Mouse (Mus musculus) forebrain, embryonic 12.5 days (tissue): ENCODE measurements around the gene Mlxipl. TPM values are rescaled to one million over a fixed set of nuclear protein-coding genes. Genes with fewer than 3 reads are reported as not detected.
A peak's percentile ranks its signal among the peaks of the same experiment; 100 is the strongest.

Experiments
- ATAC-seq: fragments of 200-750 bp; cut with Nextera tagmentation; 2 replicates; pipeline ENCODE4 v1.8.0; 2017; ENCODE audit warnings: moderate TSS enrichment; ENCODE audit not compliant: low FRiP score
- H3K27ac ChIP-seq: fragments of 300-500 bp; sonication (generic); 2 replicates; pipeline ENCODE4 v1.5.1; 2016; ENCODE audit warnings: mild to moderate bottlenecking
- H3K27me3 ChIP-seq: fragments of 300-500 bp; sonication (generic); 2 replicates; pipeline ENCODE4 v1.6.1; 2016; ENCODE audit warnings: mild to moderate bottlenecking
- H3K36me3 ChIP-seq: fragments of 300-500 bp; sonication (generic); replicated peaks from 2 replicates; pipeline ENCODE4 v1.6.1; 2016; ENCODE audit warnings: mild to moderate bottlenecking
- H3K4me1 ChIP-seq: fragments of 300-500 bp; sonication (generic); 2 replicates; pipeline ENCODE4 v1.6.1; 2016
- H3K4me2 ChIP-seq: fragments of 300-500 bp; sonication (generic); 2 replicates; pipeline ENCODE4 v1.6.1; 2016; ENCODE audit warnings: mild to moderate bottlenecking, moderate library complexity
- H3K4me3 ChIP-seq: fragments of 300-500 bp; sonication (generic); replicated peaks from 2 replicates; pipeline ENCODE4 v1.5.1; 2016; ENCODE audit warnings: mild to moderate bottlenecking
- H3K9ac ChIP-seq: fragments of 300-500 bp; sonication (generic); 2 replicates; pipeline ENCODE4 v1.6.1; 2016; ENCODE audit warnings: mild to moderate bottlenecking
- H3K9me3 ChIP-seq: fragments of 300-500 bp; sonication (generic); 2 replicates; pipeline ENCODE4 v1.6.1; 2016
- WGBS: fragments of 180-500 bp; shearing (Covaris S2); methylation state at CpG from one replicate; pipeline ENCODE4 v1.1.7; 2016; 5-methylcytosine and 5-hydroxymethylcytosine counted together
- polyA plus RNA-seq: library from polyadenylated mRNA; unstranded; fragments of >200 nt; fragmentation: Nextera tagmentation; extraction: Ambion mirVana; gene quantifications from 2 replicates; pipeline ENCODE4 v1.2.1, GENCODE M21; 2016

Gene Mlxipl
- polyA plus RNA-seq, 1 experiment from 2014 or later, result 2.7 TPM

DNA sequence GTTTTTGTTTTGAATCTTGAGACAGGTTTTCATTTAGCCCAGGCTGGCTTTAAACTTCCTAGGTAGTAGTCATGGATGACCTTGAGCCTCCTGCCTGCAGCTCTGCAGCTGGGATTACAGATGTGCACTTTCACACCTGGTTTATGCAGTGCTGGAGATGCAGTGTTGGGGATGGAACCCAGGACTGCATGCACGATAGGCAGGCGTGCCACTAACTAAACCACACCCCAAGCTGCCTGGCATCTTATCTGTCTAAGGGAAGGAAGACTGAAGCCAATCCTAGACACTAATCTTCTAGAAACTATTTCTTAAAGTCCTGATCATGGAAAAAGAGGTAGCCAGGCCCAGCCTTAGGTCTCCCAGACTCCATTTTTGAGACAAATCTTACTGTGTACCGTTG is 19.2 kb upstream of the Mlxipl start:
- Histone ChIP-seq H3K4me1 (peaks cover 24% of the 10 kb centered on the region), H3K9ac (no peak overlapping the region), H3K36me3 (peaks cover 51% of the 10 kb centered on the region), H3K4me3 (no peak overlapping the region), H3K27ac (no peak overlapping the region), H3K4me2 (no peak overlapping the region), H3K9me3 (0 out of 2 replicates have a peak, but pooled peaks cover 2% of the 10 kb centered on the region), H3K27me3 (no peaks in the 10 kb centered on the region)
- no peak for ATAC-seq
- WGBS, result 96% methylated on average over 3 of the region's 3 CpGs

DNA sequence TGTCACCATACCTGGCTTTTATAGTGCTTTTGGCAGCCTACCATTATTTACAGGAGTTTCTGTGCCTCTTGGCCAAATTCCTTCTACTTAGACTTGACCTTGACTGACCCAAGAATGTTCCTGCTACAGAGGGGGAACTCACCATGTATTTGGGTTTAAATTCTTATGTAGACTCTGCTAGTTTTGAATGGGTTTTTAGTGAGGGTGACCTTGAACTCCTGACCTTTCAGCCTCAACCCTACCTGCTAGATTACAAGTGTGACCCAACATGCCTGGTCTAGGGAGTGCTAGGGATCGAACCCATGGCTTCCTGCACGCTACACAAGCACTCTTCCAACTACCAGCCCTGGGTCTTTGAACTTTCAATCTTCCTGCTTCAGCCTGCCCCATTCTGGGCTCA is 17.6 kb upstream of the Mlxipl start:
- Histone ChIP-seq H3K4me1 (peaks cover 25% of the 10 kb centered on the region), H3K36me3 (peaks cover 46% of the 10 kb centered on the region), H3K9ac (no peak overlapping the region), H3K27me3 (no peaks in the 10 kb centered on the region), H3K4me3 (no peak overlapping the region), H3K4me2 (no peak overlapping the region), H3K27ac (no peak overlapping the region), H3K9me3 (0 out of 2 replicates have a peak, but pooled peaks cover 2% of the 10 kb centered on the region)
- 87% methylated on average over 2 of the region's 2 CpGs for WGBS
- no peak for ATAC-seq

DNA sequence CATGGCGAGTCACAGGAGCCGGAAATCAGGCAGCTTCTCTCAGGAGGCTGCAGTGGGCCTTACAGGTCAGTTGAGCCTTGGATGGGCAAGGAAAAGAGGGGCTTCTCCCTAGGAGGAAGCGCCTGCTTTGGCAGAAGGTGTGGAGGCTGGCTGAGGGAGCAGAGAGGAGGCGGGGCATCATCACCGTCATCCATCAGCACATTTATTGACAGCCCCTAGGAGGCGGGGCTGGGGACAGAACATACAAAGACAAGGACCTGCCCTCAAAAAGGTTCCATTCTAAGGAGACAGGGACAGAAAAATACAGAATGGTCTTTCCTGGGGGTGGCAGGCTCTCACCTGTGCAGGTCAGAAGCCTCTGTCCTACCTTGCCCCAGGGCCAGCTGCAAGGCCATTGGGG is 17.0 kb upstream of the Mlxipl start:
- peaks cover 41% of the 10 kb centered on the region for H3K36me3 ChIP-seq
- no peak overlapping the region for H3K4me2 ChIP-seq
- ATAC-seq, result no peak
- H3K4me3 ChIP-seq, result no peak overlapping the region
- H3K9ac ChIP-seq, result no peak overlapping the region
- no peaks in the 10 kb centered on the region for H3K27me3 ChIP-seq
- WGBS, result 81% methylated on average over 6 of the region's 6 CpGs
- H3K4me1 ChIP-seq, result peaks cover 27% of the 10 kb centered on the region
- H3K9me3 ChIP-seq, result 0 out of 2 replicates have a peak, but pooled peaks cover 2% of the 10 kb centered on the region
- H3K27ac ChIP-seq, result no peak overlapping the region

DNA sequence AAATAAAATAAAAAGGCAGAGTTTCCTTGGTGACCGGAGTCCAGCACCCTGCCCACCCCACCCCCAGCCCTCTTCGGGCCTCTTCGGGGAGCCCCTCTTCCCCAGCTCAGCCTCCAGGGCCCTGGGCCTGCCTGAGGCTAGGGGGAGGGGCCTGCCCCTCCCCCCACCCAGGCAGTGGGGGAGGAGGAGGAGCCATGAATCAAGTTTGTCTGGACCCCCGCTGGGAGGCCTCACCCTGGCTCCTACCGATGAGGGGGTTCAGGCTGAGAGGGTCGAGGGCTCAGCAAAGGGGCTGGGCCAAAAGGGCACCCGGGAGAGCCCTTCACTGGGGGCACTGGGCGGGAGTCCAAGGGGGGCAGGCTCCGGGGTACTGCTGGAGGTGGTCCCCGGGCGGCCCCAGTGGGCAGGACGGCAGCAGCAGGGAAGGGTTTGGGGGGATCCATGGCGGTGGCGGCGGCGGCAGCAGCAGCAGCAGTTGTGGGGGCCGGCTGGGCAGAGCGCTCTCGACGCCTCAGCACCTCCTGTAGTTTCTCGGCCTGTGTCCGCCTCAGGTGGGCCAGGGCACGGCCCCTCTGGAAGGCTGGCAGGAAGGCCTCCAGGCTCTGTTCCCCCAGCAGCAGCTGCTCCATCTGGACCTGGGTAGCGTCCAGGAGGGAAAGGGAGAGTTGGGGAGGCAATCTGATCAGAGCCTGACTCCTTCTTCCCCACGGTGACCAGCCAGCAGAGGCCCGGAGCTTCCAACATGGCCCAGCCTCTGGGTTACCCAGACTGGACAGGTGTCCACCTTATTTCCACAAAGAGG is 16.1 kb upstream of the Mlxipl start:
- H3K4me1 ChIP-seq, result peaks cover 27% of the 10 kb centered on the region
- no peak overlapping the region for H3K27ac ChIP-seq
- WGBS, result 23% methylated on average over 26 of the region's 26 CpGs
- no peaks in the 10 kb centered on the region for H3K27me3 ChIP-seq
- H3K9ac ChIP-seq, result peak overlapping the region; percentile 2; the same call in 1 of the 2 replicates
- 0 out of 2 replicates have a peak, but pooled peaks cover under 1% of the 10 kb centered on the region for H3K9me3 ChIP-seq
- H3K4me2 ChIP-seq, result peak overlapping the region; percentile 17; the same call in 1 of the 2 replicates
- ATAC-seq, result no peak
- peaks cover 38% of the 10 kb centered on the region for H3K36me3 ChIP-seq
- H3K4me3 ChIP-seq, result no peak overlapping the region

DNA sequence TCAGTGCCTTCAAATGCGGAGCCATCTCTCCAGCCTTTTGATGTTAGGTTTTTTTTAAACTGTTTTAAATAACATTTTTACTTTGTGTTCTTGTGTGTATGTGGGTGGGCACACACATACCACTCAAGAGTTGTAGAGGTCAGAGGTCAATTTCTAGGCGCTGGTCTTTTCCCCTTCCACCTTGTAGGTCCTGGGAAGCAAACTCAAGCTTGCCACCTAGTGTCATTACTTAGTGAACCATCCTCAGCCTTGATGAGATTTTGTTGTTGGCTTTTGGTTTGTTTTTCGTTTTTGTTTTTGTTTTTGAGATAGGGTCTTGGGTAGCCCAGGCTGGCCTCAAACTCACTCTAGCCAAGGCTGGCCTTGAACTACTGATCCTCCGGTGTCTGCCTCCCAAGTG is 14.0 kb upstream of the Mlxipl start:
- peaks cover 27% of the 10 kb centered on the region for H3K4me1 ChIP-seq
- H3K9me3 ChIP-seq, result no peaks in the 10 kb centered on the region
- no peak overlapping the region for H3K4me2 ChIP-seq
- 75% methylated on average over 4 of the region's 4 CpGs for WGBS
- H3K9ac ChIP-seq, result no peak overlapping the region
- no peak overlapping the region for H3K27ac ChIP-seq
- no peak for ATAC-seq
- H3K27me3 ChIP-seq, result no peaks in the 10 kb centered on the region
- H3K36me3 ChIP-seq, result peaks cover 38% of the 10 kb centered on the region
- H3K4me3 ChIP-seq, result no peak overlapping the region

DNA sequence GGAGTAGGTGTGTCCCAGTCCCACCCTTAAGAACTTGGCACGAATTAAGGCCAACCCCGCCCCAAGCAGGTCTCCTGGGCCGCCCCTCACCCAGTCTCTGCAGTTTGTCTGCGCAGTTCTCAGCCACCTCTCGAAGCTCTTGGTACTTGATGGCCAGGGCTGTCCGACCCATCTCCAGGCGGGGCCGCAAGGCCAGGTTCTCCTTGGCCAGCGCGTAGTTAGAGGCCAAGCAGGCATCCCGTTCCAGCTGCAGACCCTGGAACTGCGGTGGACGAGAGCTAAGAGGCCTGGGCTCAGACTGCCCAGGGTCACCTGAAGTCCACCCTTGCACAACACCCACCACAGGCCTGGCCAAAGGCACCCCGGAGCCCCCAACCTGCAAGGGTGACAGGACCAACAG is 13.3 kb upstream of the Mlxipl start:
- H3K4me3 ChIP-seq, result peak overlapping the region; percentile 97
- H3K27me3 ChIP-seq, result no peaks in the 10 kb centered on the region
- H3K36me3 ChIP-seq, result peaks cover 38% of the 10 kb centered on the region
- no peak for ATAC-seq
- no peak overlapping the region for H3K27ac ChIP-seq
- H3K4me1 ChIP-seq, result peaks cover 27% of the 10 kb centered on the region
- no peak overlapping the region for H3K9ac ChIP-seq
- WGBS, result 90% methylated on average over 14 of the region's 14 CpGs
- H3K4me2 ChIP-seq, result peak overlapping the region; percentile 63
- H3K9me3 ChIP-seq, result no peaks in the 10 kb centered on the region

DNA sequence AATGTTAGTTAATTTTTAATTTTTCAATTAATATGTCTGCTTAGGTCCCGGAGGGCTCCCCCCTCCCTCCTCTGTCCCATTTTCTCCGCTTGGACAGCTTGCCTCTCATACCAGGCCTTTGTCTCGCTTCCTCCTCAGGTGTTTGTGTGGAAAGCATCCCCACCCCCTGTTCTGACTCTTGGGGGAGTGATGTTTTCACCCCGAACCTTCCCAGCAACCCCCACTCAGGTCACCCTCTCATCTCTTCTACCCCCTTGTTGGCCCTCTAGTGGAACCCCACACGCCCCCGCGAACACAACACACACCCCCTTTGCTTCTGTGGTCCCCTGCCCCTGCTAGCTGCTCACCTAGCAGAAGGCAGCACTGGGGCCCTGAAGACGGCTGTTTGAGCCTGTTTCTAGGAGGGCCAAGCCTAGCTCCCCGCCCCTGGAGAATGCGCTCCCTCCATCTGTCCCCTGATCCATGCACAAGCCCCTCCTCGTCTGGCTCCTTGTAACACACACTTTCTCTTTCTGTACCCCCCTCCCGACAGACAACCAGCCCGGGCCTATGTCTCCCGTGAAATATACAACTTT is 12.7 kb upstream of the Mlxipl start:
- 0 out of 2 replicates have a peak, but pooled peaks cover 2% of the 10 kb centered on the region for H3K27me3 ChIP-seq
- peak overlapping the region; percentile 97 for H3K4me3 ChIP-seq
- no peaks in the 10 kb centered on the region for H3K9me3 ChIP-seq
- peak; percentile 60 for ATAC-seq
- peak overlapping the region; percentile 85 for H3K27ac ChIP-seq
- peaks cover 35% of the 10 kb centered on the region for H3K36me3 ChIP-seq
- H3K4me2 ChIP-seq, result peak overlapping the region; percentile 63
- peak overlapping the region; percentile 99 for H3K9ac ChIP-seq
- peaks cover 27% of the 10 kb centered on the region for H3K4me1 ChIP-seq
- 15% methylated on average over 14 of the region's 14 CpGs for WGBS

DNA sequence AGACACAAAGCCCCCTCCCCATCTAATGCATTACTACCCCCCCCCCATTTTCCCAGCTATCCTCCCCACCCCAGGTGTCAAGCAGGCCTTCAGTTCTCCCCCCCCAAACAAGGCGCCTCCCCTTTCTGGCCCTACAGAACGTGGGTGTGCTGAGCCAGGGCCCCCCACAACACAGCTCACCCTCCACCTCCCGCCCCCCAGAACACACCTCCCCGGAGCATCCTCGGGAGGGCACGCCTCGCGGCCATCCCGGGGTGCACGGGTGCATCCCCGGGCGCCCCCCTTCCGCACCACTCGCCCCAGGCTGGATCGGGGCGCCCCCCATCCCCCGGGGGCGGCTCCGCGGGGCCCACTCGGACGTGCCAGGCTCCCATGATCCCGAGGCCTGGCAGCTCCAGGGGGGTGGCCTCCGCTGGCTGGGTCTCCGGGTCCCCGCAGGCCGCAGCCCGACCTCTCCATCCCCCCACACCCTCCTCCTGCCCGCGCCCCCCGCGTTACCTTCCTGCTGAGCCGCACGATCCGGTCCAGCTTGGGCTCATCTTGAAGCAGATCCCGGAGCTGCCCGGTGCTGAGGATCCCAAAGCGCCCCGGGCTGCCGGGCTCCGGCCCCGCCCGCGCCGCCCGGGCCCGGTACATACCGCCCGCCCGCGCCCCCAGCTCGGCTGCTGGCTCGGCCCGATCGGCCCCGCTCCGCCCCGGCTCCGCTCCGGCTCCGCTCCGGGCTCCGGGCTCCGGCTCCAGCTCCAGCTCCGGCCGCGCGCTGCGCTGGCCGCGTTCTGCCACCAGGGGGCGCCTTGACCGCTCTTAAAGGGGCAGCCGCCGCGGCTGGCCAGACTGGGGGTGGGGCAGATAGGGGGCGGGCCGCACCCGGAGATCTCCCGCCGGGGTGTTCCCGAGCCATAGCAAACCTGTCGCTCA is 11.9 kb upstream of the Mlxipl start, which contains the start of gene Vps37d:
Vps37d (minus strand) TSS at position 703 of the 918 bp plus-strand sequence.
- ATAC-seq, result peak; percentile 88

DNA sequence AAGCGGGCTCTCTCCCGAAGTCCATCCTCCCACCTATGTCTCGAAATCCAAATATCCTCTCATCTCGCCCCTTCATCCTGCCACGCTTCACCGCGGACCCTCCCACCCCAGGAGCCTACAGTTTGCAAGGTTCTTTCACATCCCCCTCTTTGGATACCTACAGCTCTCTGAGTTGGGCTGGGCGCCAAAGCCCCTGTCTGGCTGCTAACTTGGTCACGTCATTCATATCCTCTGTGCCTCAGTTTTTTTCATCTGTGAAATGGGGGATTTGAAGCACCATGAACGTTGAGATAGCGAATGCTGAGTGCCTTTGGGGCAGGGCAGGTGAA is 11.2 kb upstream of the Mlxipl start:
- peaks cover 21% of the 10 kb centered on the region for H3K4me1 ChIP-seq
- peak overlapping the region; percentile 63 for H3K4me2 ChIP-seq
- peak overlapping the region; percentile 99 for H3K9ac ChIP-seq
- ATAC-seq, result no peak
- WGBS, result 2% methylated on average over 11 of the region's 11 CpGs
- H3K9me3 ChIP-seq, result no peaks in the 10 kb centered on the region
- 0 out of 2 replicates have a peak, but pooled peaks cover 4% of the 10 kb centered on the region for H3K27me3 ChIP-seq
- H3K4me3 ChIP-seq, result peak overlapping the region; percentile 97
- H3K36me3 ChIP-seq, result peaks cover 21% of the 10 kb centered on the region
- no peak overlapping the region for H3K27ac ChIP-seq

More for the DNA sequence above, 11.9 kb upstream of the Mlxipl start, which contains the start of gene Vps37d:
- H3K4me3 ChIP-seq, result peak within 1 kb of the TSS; percentile 97
- under 1% methylated on average over 69 of the region's 83 CpGs for WGBS
- H3K36me3 ChIP-seq, result peaks cover 27% of the 10 kb centered on the region
- H3K4me2 ChIP-seq, result peak within 1 kb of the TSS; percentile 63
- H3K27me3 ChIP-seq, result 0 out of 2 replicates have a peak, but pooled peaks cover 4% of the 10 kb centered on the region
- peak within 1 kb of the TSS; percentile 99 for H3K9ac ChIP-seq
- H3K9me3 ChIP-seq, result no peaks in the 10 kb centered on the region
- H3K27ac ChIP-seq, result peak within 1 kb of the TSS; percentile 85
- peaks cover 27% of the 10 kb centered on the region for H3K4me1 ChIP-seq

DNA sequence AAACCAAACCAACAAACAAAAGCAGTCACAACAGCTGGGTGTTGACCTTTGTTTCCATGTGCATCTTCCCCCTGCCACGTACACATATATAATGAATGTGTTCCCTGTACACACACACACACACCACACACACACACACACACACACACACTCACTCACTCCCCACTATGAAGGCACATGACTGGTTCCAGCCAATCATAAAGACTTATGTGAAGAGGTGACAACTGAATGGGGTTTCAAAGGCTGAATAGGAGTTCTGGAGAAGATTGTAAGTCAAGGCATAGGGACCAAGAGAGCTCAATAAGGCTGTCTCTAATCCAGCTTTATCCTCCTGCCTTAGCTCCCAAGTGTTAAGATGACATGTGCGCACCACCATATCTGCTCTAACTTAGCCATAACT is 10.1 kb upstream of the Mlxipl start:
- no peak overlapping the region for H3K9ac ChIP-seq
- no peak for ATAC-seq
- peaks cover 13% of the 10 kb centered on the region for H3K36me3 ChIP-seq
- no peak overlapping the region for H3K27ac ChIP-seq
- H3K4me3 ChIP-seq, result no peak overlapping the region
- no peak overlapping the region for H3K4me2 ChIP-seq
- H3K4me1 ChIP-seq, result peaks cover 11% of the 10 kb centered on the region
- H3K9me3 ChIP-seq, result no peaks in the 10 kb centered on the region
- 94% methylated on average over 2 of the region's 2 CpGs for WGBS
- H3K27me3 ChIP-seq, result peaks cover 7% of the 10 kb centered on the region; the same call in 1 of the 2 replicates

DNA sequence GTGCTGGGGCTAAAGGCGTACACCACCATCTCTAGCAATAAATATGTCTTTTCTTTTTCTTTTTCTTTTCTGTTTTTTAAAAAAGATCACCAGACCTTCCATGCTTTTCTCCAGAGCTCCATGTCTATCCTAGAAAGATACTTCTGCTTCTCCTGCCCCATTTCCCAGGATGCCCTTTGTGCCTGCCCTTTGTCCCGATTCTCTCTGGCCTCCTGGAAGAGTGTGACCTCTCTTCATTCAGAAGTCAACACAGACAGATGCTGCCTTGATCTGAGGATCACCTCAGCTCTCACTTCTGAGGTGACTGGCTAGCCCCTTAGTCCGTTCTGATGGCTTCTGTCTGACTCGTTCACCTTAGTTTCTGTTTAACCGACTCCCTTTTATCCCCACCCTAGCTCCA is 9.2 kb upstream of the Mlxipl start:
- peaks cover 4% of the 10 kb centered on the region; the same call in 1 of the 2 replicates for H3K36me3 ChIP-seq
- H3K4me3 ChIP-seq, result no peak overlapping the region
- 89% methylated on average over 5 of the region's 5 CpGs for WGBS
- ATAC-seq, result no peak
- H3K27ac ChIP-seq, result no peak overlapping the region
- H3K4me1 ChIP-seq, result peaks cover 11% of the 10 kb centered on the region
- no peak overlapping the region for H3K9ac ChIP-seq
- H3K4me2 ChIP-seq, result no peak overlapping the region
- H3K27me3 ChIP-seq, result peaks cover 11% of the 10 kb centered on the region; the same call in 1 of the 2 replicates
- H3K9me3 ChIP-seq, result no peaks in the 10 kb centered on the region

DNA sequence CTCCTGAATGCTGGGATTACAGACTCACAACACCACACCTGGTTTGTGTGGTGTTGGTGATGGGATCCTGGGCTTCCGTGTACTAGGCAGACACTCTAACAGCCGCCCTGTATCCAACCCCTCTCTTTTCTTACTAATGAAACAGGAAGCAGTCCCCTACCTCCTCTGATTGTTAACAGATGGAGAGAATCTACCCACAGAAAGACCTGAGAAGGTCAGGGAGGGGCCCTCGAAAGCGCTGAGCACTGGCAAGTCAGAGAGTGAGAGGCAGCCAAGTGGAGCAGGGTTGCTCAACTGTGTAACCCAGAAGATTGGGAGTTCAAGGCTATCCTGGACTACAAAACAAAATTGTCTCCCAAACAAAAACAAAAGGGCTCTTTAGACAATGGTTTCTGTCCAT is 2.8 kb upstream of the Mlxipl start:
- WGBS, result 71% methylated on average over 4 of the region's 4 CpGs
- no peaks in the 10 kb centered on the region for H3K4me1 ChIP-seq
- no peaks in the 10 kb centered on the region for H3K36me3 ChIP-seq
- H3K4me3 ChIP-seq, result no peak overlapping the region
- no peak overlapping the region for H3K4me2 ChIP-seq
- peaks cover 67% of the 10 kb centered on the region for H3K27me3 ChIP-seq
- no peaks in the 10 kb centered on the region for H3K9me3 ChIP-seq
- no peak overlapping the region for H3K9ac ChIP-seq
- no peak for ATAC-seq
- no peak overlapping the region for H3K27ac ChIP-seq
